Mouse (Mus musculus) frontal cortex, postnatal 10 days (tissue): ENCODE measurements around the gene Bpgm.

Source experiments
- DNase-seq, 2 experiments: peaks; one replicate each; pipeline ENCODE4 v3.0.0; 2022; ENCODE audit warnings: low spot score in 2 of 2, mixed read lengths in 1 of 2

Bpgm gene

GRCm38 (mm10) chr6:34475974-34476794 lies at the start of gene Bpgm:
Gene Bpgm, plus strand, starts transcription at chr6:34476207.
- DNase-seq, result peak; percentile 98 to 99

GRCm38 (mm10) chr6:34439006-34439405 lies 37.0 kb upstream of the Bpgm start:
- DNase-seq, result no peak

GRCm38 (mm10) chr6:34441556-34442257 lies 34.3 kb upstream of the Bpgm start:
- no peak for DNase-seq

DNA sequence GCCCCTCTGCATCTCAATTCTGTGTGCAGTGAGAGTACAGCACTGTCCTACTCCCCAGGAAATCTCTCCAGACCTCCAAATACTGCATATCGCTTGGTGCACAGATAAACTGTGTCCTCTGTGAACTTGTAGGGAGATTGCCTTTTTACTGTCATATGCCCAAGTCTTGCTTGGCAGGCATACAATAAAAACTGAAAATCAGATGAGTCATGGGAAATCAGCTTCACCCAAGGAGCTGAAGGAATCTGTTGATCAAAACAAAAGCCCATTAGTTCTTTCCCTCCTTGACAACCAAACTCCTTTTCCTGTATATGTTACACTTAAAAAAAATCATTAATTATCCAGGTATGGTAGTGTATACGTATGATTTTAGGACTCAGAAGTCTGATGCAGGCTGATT lies 32.2 kb upstream of the Bpgm start:
- no peak for DNase-seq

DNA sequence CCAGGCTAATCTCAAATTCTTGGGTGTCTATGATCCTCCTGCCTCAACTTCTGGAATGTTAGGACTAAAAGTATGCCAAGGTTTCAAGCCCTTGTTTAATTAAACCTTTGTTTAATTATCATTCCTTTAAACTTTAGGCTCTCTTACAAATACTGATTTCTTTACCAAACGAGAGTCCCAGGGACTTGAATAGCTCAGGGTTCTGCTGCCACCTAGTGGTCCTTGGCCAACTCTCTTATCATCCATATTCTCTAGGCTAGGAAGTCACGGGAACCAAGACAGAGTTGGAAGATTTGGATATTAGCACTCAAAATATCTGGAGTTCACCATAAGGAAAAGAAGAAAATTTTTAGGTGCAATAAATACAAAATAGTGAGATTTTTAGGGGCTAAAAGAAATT lies 28.0 kb upstream of the Bpgm start:
- peak; percentile 34 to 53 for DNase-seq

GRCm38 (mm10) chr6:34448696-34449095 lies 27.3 kb upstream of the Bpgm start:
- DNase-seq, result no peak

GRCm38 (mm10) chr6:34452963-34453770 lies 22.8 kb upstream of the Bpgm start:
- no peak for DNase-seq

- DNase-seq, result no peak
Observed at GRCm38 (mm10) chr6:34459456-34459855, 16.6 kb upstream of the Bpgm start.

DNA sequence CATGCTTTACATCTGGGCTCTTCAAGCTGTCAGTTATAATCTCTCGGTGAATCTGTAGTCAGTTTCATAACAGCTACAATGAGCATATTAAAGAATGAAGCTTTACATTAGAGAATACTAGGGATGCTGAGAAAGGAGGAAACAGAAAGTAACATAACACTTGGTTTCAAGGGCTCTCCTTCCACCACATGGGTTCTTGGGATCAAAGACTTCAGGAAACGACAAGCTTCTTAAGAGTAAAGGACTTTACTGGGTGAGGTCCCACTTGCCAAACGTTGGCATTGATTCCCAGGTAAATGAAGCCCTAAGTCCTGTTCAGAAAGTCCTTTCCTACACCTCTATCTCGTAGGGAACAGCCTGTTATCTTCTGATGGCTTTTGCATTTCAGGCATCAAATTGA lies 15.4 kb upstream of the Bpgm start:
- DNase-seq, result no peak

- DNase-seq, result no peak
Observed at GRCm38 (mm10) chr6:34463582-34463981, 12.4 kb upstream of the Bpgm start.

DNA sequence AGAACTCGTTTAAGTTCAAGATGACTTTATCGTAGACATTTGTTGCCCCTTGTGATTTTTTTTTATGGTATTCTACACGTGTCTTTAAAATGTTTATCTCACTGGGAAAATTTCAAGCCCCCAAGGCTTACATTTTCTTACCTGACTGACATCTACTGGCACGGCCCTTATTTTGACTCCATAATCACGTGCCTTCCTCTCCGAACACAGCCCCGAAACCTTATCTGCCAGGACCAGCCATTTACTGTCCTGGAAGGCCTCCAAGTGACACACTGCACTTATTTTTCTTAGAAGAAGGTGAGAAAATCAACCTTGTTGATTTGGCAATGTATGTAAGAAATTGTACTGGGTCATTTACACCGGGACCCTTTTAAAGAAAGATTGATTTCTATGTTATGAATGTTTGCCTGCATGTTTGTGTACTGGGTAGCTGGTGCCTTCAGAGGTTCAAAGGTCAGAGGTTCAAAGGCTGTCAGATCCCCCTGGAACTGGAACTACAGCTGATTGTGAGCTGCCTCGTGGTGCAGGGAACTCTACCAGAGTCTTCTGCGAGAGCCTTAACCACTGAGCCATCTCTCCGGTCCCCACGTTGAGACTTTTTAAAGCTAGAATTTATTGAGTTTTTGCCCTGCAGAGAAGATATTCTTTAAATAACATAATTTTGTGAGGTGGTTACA lies 4.4 kb upstream of the Bpgm start:
- DNase-seq, result no peak

DNA sequence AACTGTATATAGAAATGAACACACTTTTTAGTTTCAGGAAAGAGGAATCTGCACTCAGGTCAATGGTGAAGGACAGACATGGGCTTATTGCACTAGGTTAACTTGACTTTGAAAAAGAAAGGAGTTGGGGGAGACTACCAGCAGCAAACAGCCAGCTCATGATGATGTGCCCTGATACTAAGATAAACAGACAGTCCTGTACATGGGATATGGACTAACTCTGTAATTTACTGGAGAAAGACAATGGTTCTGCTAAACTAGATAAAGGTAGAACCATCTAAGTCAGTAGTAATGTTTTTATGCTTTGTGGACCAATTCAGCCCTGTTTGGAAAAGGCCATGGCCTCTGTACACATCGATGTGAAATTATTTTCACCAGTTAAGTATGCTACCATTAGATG lies 2.7 kb upstream of the Bpgm start:
- DNase-seq, result no peak

DNA sequence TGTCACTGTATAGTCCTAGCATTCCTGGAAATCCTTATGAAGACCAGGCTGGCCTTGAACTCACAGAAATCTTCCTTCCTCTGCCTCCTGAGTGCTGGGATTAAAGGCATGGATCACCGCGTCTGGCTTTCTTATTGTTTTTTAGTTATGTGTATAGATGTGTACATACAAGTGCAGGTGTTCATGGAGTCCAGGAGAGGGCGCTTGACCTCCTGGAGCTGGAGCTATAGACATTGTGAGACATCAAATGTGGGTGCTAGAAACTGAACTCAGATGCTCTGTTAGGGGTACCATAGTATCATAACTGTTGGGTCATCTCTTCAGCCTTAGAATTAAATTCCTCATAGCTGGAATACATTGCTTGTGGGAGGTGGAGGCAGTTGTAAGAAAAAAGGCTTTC lies 2.0 kb upstream of the Bpgm start:
- DNase-seq, result no peak

DNA sequence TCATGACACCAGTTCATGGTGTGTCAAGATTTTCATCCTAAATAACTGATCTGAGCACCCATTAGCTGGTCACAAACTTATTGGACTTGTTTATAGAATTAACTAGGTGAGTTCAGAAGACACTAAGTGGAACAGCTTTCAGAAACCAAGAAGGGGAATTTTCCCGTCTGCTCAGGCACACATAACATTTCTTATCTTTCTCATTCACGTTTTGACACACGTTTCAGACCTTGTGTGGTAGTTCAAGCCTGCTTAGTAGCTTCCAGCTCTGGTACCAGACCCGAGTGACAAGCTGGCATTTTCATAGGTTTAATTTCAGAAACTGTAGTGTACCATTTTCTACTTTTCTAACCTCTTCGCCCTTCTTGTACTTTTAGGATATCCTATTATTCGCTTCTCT lies 616 bp upstream of the Bpgm start:
- no peak for DNase-seq

DNA sequence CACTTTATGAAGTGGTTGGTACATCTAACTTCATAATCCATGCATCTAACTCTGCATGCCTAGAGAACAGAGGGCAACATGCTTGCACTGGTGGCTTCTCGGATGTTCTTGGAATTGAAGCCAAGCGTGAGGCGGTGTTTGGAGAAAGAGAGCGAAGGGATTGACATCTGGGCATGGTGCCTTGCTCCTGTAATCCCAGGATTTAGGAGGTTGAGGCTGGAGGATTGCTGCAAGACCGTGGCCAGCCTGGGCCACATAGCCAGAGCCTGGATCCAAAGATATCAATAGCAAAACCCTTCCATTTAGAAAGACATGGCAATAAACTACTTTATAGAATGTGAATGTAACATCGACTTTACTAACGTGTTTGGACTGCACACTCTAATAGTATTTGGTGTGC lies 2.0 kb downstream of the Bpgm start:
- no peak for DNase-seq

- no peak for DNase-seq
Observed at GRCm38 (mm10) chr6:34478677-34479360, 2.8 kb downstream of the Bpgm start.

DNA sequence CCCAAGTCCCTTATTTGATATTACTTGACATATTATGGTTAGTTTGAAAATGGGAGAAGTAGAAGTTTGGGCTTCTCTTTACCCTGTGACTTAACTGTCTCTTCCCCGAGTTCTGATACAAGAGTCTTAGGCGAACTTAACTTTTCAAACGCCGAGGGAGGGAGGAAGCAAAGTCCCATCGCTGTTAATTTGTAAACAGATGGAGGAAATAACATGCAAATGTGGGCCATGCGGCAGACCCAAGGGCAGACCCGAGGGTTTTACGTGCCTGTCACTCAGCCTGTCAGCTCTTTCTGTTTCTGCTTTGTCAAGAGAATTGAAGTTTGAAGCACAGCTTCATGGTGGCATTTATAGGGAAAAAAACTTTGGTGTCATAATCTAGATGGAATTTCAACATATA lies 3.5 kb downstream of the Bpgm start:
- no peak for DNase-seq

- DNase-seq, result no peak
Observed at GRCm38 (mm10) chr6:34480749-34481148, 4.7 kb downstream of the Bpgm start.

- DNase-seq, result peak in 1 of 2 experiments; percentile 36
Observed at GRCm38 (mm10) chr6:34481349-34481748, 5.3 kb downstream of the Bpgm start.

DNA sequence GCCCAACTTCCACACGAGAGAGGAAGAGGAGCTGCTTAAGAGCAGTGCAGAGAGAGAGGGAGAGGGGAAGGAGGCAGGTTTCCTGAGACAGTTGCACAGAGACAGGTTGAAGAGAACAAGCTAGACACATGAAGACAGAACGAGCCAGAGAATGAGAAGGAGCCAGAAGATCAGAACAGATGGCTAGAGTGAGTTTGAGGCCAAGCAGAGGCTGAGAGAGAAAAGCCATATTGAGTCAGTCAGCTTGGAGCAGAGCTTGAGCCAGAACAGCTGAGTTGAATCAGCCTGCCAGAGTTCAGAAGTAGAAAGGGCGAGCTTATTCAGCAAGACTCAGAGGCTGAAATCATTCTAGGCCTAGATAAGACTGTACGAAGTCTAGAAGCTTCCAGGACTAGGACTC lies 6.8 kb downstream of the Bpgm start:
- no peak for DNase-seq

DNA sequence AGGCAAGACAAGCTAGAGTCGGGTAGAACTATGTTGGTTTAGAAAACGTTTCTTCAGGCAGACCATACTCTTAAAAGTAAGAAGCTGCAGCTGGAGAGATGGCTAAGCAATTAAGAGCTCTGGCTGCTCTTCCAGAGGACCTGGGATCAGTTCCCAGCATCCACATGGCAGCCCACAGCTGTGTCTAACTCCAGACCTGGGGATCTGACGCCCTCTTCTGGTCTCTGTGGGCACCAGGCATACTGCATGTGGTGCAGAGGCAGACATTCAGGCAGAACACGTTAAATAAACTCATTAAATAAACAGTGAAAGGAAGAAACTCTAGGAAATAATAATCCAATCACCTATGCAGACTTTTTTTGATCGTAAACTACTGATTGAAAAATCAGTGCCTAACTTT lies 7.4 kb downstream of the Bpgm start:
- no peak for DNase-seq
